Mouse (Mus musculus): ENCODE results near the gene Nt5c3b. TPM values are rescaled to one million over a fixed set of nuclear protein-coding genes. Genes with fewer than 3 reads are reported as not detected.

Gene Nt5c3b
- polyA plus RNA-seq, 2 experiments = 138 to 140 TPM

DNA sequence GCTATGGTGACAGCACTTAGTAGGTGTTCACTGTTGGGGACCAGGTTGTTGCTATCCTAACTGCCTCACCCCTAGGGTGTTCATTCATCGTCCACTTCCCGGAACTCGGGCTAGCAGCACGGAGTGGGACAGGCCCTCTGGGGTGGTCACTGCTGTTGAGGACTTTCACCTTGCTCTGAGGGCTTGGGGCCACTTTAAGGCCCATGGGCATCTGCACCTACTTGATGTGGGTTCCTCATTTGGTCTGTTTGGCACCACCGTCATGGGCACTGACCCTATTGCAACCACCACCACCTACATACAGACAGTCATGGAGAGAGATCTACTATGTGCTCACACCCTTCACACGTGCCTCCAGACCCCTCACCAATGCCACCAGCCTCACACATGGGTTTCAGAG, 54.5 kb downstream of the Nt5c3b start:
- 91% methylated on average over 6 of the region's 6 CpGs for WGBS
- DNase-seq (ENCODE audit: low spot score) = no peak
- Histone ChIP-seq H3K9ac (ENCODE audit: low read depth, low read length, severe bottlenecking) (no peak overlapping the region), H3K27ac (replicated peaks; ENCODE audit: low read depth, low read length) (0 out of 2 replicates have a peak overlapping the region, but pooled peaks have one; percentile 43), H3K4me1 (ENCODE audit: control insufficient read depth, insufficient read depth, low read length) (peaks cover 21% of the 10 kb centered on the region), H3K4me3 (replicated peaks; ENCODE audit: low read length) (no peak overlapping the region), H3K9me3 (ENCODE audit: control insufficient read depth, low read length) (no peaks in the 10 kb centered on the region), H3K36me3 (ENCODE audit: control insufficient read depth, insufficient read depth, low read length) (peaks cover 36% of the 10 kb centered on the region), H3K27me3 (ENCODE audit: control insufficient read depth, insufficient read depth, low read length) (no peaks in the 10 kb centered on the region), H3K4me2 (replicated peaks; ENCODE audit: low read depth, low read length, severe bottlenecking) (no peak overlapping the region)
- no peak for ATAC-seq (ENCODE audit: low FRiP score, low read depth)
- no peak for TF ChIP-seq POLR2A (IDR thresholded peaks at IDR 0.05; ENCODE audit: borderline replicate concordance, extremely low read depth, insufficient read depth, insufficient read length)

DNA sequence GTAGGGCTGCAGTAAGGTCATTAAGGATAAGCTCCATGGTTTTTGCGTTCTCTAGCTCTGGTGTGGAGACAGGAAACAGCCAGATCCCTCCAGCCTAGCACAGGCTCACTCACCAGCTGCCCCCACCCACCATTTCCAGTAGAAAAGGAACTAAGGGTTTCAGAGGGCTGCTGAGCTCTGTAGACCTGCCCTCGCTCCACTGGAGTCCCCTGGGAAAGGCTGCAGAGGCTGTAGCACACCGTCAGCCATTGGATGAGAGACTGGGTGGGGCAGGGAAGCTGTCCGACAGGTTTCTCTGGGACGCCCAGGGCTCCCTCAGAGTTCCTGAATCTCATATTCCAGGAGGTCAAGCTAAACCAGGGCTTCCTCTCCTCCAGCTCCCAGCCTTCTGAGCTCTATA, 55.0 kb downstream of the Nt5c3b start:
- Histone ChIP-seq H3K4me2 (replicated peaks; ENCODE audit: low read depth, low read length, severe bottlenecking) (no peak overlapping the region), H3K9ac (ENCODE audit: low read depth, low read length, severe bottlenecking) (no peak overlapping the region), H3K9me3 (ENCODE audit: control insufficient read depth, low read length) (no peaks in the 10 kb centered on the region), H3K36me3 (ENCODE audit: control insufficient read depth, insufficient read depth, low read length) (peaks cover 40% of the 10 kb centered on the region), H3K27me3 (ENCODE audit: control insufficient read depth, insufficient read depth, low read length) (no peaks in the 10 kb centered on the region), H3K4me3 (replicated peaks; ENCODE audit: low read length) (no peak overlapping the region), H3K4me1 (ENCODE audit: control insufficient read depth, insufficient read depth, low read length) (peaks cover 21% of the 10 kb centered on the region), H3K27ac (replicated peaks; ENCODE audit: low read depth, low read length) (no peak overlapping the region)
- no peak for TF ChIP-seq POLR2A (IDR thresholded peaks at IDR 0.05; ENCODE audit: borderline replicate concordance, extremely low read depth, insufficient read depth, insufficient read length)
- 44% methylated on average over 5 of the region's 5 CpGs for WGBS
- DNase-seq (ENCODE audit: low spot score) (no peak), ATAC-seq (ENCODE audit: low FRiP score, low read depth) (no peak)

DNA sequence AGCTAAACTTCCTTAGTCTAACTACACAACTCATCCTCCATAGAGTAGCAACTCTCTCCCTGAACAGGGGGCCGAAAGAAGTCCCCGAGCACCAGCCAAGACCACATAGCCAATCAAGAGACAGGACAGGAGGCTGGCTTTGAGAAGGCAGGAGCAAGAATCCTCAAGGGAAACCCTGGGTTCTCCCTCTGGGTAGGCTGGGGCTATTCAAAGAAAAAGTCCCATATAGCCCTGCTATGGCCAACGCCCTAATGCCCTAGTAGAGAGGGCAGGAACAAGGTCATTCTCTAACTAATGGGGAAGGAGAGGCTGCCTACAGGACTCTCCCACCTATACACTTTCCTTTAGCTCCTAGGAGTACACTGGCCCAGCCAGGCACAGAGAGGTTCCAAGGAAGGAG, 56.6 kb downstream of the Nt5c3b start:
- no peaks in the 10 kb centered on the region for H3K27me3 ChIP-seq (ENCODE audit: control insufficient read depth, insufficient read depth, low read length)
- DNase-seq (ENCODE audit: low spot score) (no peak), ATAC-seq (ENCODE audit: low FRiP score, low read depth) (no peak)
- no peak for TF ChIP-seq POLR2A (IDR thresholded peaks at IDR 0.05; ENCODE audit: borderline replicate concordance, extremely low read depth, insufficient read depth, insufficient read length)
- H3K27ac ChIP-seq (replicated peaks; ENCODE audit: low read depth, low read length) = no peak overlapping the region
- no peak overlapping the region for H3K9ac ChIP-seq (ENCODE audit: low read depth, low read length, severe bottlenecking)
- peaks cover 53% of the 10 kb centered on the region for H3K36me3 ChIP-seq (ENCODE audit: control insufficient read depth, insufficient read depth, low read length)
- no peaks in the 10 kb centered on the region for H3K9me3 ChIP-seq (ENCODE audit: control insufficient read depth, low read length)
- WGBS = 82% methylated on average over 3 of the region's 3 CpGs
- no peak overlapping the region for H3K4me2 ChIP-seq (replicated peaks; ENCODE audit: low read depth, low read length, severe bottlenecking)
- H3K4me3 ChIP-seq (replicated peaks; ENCODE audit: low read length) = no peak overlapping the region
- H3K4me1 ChIP-seq (ENCODE audit: control insufficient read depth, insufficient read depth, low read length) = peaks cover 16% of the 10 kb centered on the region; the same call in 1 of the 2 replicates

DNA sequence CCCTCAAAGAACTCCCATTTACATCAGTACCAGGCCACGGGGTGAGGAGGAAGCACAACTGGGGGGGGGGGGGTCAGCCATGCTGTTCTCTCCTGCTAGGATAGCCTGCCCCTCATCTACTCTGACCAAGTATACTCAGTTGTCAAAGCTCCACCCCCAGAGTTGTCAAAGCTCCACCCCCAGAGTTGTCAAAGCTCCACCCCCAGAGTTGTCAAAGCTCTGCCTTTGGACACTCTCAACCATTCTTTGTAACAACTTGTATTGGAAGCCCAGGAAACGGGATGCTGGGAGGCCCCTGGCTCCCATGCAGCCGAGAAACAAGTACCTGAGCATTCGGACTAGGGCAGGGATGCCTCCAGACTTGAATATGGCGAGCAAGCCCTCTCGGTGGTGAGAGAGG, 58.9 kb downstream of the Nt5c3b start:
- DNase-seq (ENCODE audit: low spot score) = no peak
- H3K27me3 ChIP-seq (ENCODE audit: control insufficient read depth, insufficient read depth, low read length) = no peaks in the 10 kb centered on the region
- no peak overlapping the region for H3K4me2 ChIP-seq (replicated peaks; ENCODE audit: low read depth, low read length, severe bottlenecking)
- H3K4me1 ChIP-seq (ENCODE audit: control insufficient read depth, insufficient read depth, low read length) = peaks cover 5% of the 10 kb centered on the region; the same call in 1 of the 2 replicates
- H3K4me3 ChIP-seq (replicated peaks; ENCODE audit: low read length) = no peak overlapping the region
- no peak overlapping the region for H3K27ac ChIP-seq (replicated peaks; ENCODE audit: low read depth, low read length)
- peaks cover 70% of the 10 kb centered on the region for H3K36me3 ChIP-seq (ENCODE audit: control insufficient read depth, insufficient read depth, low read length)
- no peak overlapping the region for H3K9ac ChIP-seq (ENCODE audit: low read depth, low read length, severe bottlenecking)
- ATAC-seq (ENCODE audit: low FRiP score, low read depth) = no peak
- TF ChIP-seq POLR2A (IDR thresholded peaks at IDR 0.05; ENCODE audit: borderline replicate concordance, extremely low read depth, insufficient read depth, insufficient read length) = no peak
- no peaks in the 10 kb centered on the region for H3K9me3 ChIP-seq (ENCODE audit: control insufficient read depth, low read length)
- WGBS = 83% methylated on average over 6 of the region's 6 CpGs

DNA sequence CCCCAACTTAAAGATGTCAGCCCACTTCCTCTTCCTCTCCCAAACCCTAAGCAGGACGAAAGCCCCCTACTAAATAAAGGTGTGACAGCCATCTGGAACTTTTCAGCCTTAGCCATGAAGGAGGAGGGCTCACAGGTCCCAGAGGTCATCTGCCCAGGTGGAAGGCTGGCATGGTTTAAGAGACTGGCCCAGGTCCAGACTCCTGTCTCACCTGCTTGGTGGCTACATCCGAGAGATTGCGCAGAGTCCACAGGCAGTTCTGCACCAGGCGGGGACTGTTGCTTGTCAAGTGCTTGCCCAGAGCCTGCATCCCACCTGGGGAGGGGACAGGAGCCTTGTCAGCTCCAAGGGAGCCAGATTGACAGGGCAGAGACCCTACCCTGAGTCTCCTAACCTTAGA, 62.3 kb downstream of the Nt5c3b start:
- WGBS = 80% methylated on average over 4 of the region's 4 CpGs
- no peak overlapping the region for H3K27ac ChIP-seq (replicated peaks; ENCODE audit: low read depth, low read length)
- TF ChIP-seq POLR2A (IDR thresholded peaks at IDR 0.05; ENCODE audit: borderline replicate concordance, extremely low read depth, insufficient read depth, insufficient read length) = no peak
- H3K9me3 ChIP-seq (ENCODE audit: control insufficient read depth, low read length) = no peaks in the 10 kb centered on the region
- no peaks in the 10 kb centered on the region for H3K4me1 ChIP-seq (ENCODE audit: control insufficient read depth, insufficient read depth, low read length)
- no peak overlapping the region for H3K4me3 ChIP-seq (replicated peaks; ENCODE audit: low read length)
- peaks cover 77% of the 10 kb centered on the region for H3K36me3 ChIP-seq (ENCODE audit: control insufficient read depth, insufficient read depth, low read length)
- no peak for ATAC-seq (ENCODE audit: low FRiP score, low read depth)
- no peak overlapping the region for H3K4me2 ChIP-seq (replicated peaks; ENCODE audit: low read depth, low read length, severe bottlenecking)
- no peak overlapping the region for H3K9ac ChIP-seq (ENCODE audit: low read depth, low read length, severe bottlenecking)
- H3K27me3 ChIP-seq (ENCODE audit: control insufficient read depth, insufficient read depth, low read length) = no peaks in the 10 kb centered on the region
- DNase-seq (ENCODE audit: low spot score) = no peak

DNA sequence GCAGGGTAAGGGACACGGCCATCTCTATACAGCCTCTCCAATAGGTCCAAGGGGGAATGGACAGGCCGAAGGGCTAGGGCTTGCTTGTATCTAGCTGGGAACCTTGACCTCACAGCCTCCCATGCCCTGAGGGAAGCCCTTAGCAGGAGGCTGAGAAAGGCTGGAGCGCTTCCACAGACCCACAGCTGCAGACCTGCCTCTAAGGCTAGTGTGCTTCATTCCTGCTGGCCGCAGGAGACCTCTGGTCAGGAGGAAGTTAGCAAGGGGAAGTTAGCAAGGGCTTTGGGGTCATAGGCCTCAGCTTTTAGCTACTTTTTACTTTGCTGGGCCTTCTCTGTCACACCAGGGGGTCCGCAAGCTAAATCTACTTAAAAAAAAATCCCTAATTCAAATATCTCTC, 63.2 kb downstream of the Nt5c3b start:
- Histone ChIP-seq H3K9ac (ENCODE audit: low read depth, low read length, severe bottlenecking) (no peak overlapping the region), H3K4me2 (replicated peaks; ENCODE audit: low read depth, low read length, severe bottlenecking) (no peak overlapping the region), H3K9me3 (ENCODE audit: control insufficient read depth, low read length) (no peaks in the 10 kb centered on the region), H3K36me3 (ENCODE audit: control insufficient read depth, insufficient read depth, low read length) (peaks cover 79% of the 10 kb centered on the region), H3K4me3 (replicated peaks; ENCODE audit: low read length) (no peak overlapping the region), H3K27me3 (ENCODE audit: control insufficient read depth, insufficient read depth, low read length) (no peaks in the 10 kb centered on the region), H3K27ac (replicated peaks; ENCODE audit: low read depth, low read length) (no peak overlapping the region), H3K4me1 (ENCODE audit: control insufficient read depth, insufficient read depth, low read length) (no peaks in the 10 kb centered on the region)
- WGBS = 78% methylated on average over 5 of the region's 5 CpGs
- no peak for ATAC-seq (ENCODE audit: low FRiP score, low read depth)
- no peak for DNase-seq (ENCODE audit: low spot score)
- no peak for TF ChIP-seq POLR2A (IDR thresholded peaks at IDR 0.05; ENCODE audit: borderline replicate concordance, extremely low read depth, insufficient read depth, insufficient read length)

All from limb, embryonic 14.5 days (tissue).